Mouse (Mus musculus): ENCODE measurements around the gene Nipsnap3b.

GRCm38 (mm10) chr4:52985216-52985615, 26.5 kb upstream of the Nipsnap3b start:
- TF ChIP-seq CTCF (IDR thresholded peaks at IDR 0.05; ENCODE audit: insufficient read depth, low read depth, low read length) = no peak
- no peak for TF ChIP-seq POLR2A (IDR thresholded peaks at IDR 0.05; ENCODE audit: insufficient read depth, low read depth, low read length)
